Mouse (Mus musculus) urinary bladder, postnatal 25 days (tissue): ENCODE data around the gene Ddx19a.
"Not testable (repeated sequence)": the region's sequence is repeated elsewhere in the genome, so short reads cannot be mapped to it uniquely, and the experiment has no call there.

ENCODE experiments used
- DNase-seq: peaks from one replicate; pipeline ENCODE4 v3.0.0; 2022; ENCODE audit warnings: low spot score

Ddx19a gene

GRCm38 (mm10) chr8:110997547-110998531, at the start of gene Ddx19a:
Ddx19a (minus strand) TSS chr8:110997800.
- DNase-seq, result peak; percentile 86

GRCm38 (mm10) chr8:111044003-111044734, 46.6 kb upstream of the Ddx19a start:
- DNase-seq, result no peak

- DNase-seq, result no peak
Observed at GRCm38 (mm10) chr8:111042546-111042945, 44.9 kb upstream of the Ddx19a start.

- DNase-seq, result no peak
Observed at GRCm38 (mm10) chr8:111036591-111036990, 39.0 kb upstream of the Ddx19a start.

- no peak for DNase-seq
Observed at GRCm38 (mm10) chr8:111034276-111034675, 36.7 kb upstream of the Ddx19a start.

- DNase-seq, result peak; percentile 91
Observed at GRCm38 (mm10) chr8:111033482-111034215, 36.0 kb upstream of the Ddx19a start.

GRCm38 (mm10) chr8:111032916-111033315, 35.3 kb upstream of the Ddx19a start, which contains the start of gene Aars:
Aars (plus strand) TSS chr8:111033144.
- no peak for DNase-seq

GRCm38 (mm10) chr8:111031572-111031971, 34.0 kb upstream of the Ddx19a start, which contains the start of gene Ddx19b:
Ddx19b (minus strand) TSS chr8:111031751.
- DNase-seq, result no peak

GRCm38 (mm10) chr8:111030045-111030444, 32.4 kb upstream of the Ddx19a start:
- DNase-seq, result no peak

GRCm38 (mm10) chr8:111029589-111029988, 32.0 kb upstream of the Ddx19a start:
- DNase-seq, result no peak

GRCm38 (mm10) chr8:111027391-111027937, 29.9 kb upstream of the Ddx19a start:
- DNase-seq, result peak; percentile 83

- DNase-seq, result not testable (repeated sequence)
Observed at GRCm38 (mm10) chr8:111026609-111027008, 29.0 kb upstream of the Ddx19a start.

GRCm38 (mm10) chr8:111010230-111010991, 12.8 kb upstream of the Ddx19a start:
- not testable (repeated sequence) for DNase-seq

GRCm38 (mm10) chr8:110996641-110997430, 764 bp downstream of the Ddx19a start:
- no peak for DNase-seq

GRCm38 (mm10) chr8:110990017-110990416, 7.6 kb downstream of the Ddx19a start:
- no peak for DNase-seq

- no peak for DNase-seq
Observed at GRCm38 (mm10) chr8:110987805-110988744, 9.5 kb downstream of the Ddx19a start.

GRCm38 (mm10) chr8:110981304-110981703, 16.3 kb downstream of the Ddx19a start:
- DNase-seq, result no peak

GRCm38 (mm10) chr8:110977987-110978386, 19.6 kb downstream of the Ddx19a start:
- DNase-seq, result not testable (repeated sequence)

- DNase-seq, result not testable (repeated sequence)
Observed at GRCm38 (mm10) chr8:110976532-110976931, 21.1 kb downstream of the Ddx19a start.
